Mouse (Mus musculus): ENCODE results near the gene Gm45337. TPM values are rescaled to one million over a fixed set of nuclear protein-coding genes. Genes with fewer than 3 reads are reported as not detected.

Gm45337 gene
- total RNA-seq (2023; ENCODE audit: inconsistent age), result not detected in 4 replicates

GRCm38 (mm10) chr7:142144507-142144906 is at the start of gene Gm45337:
Gm45337 (minus strand) TSS chr7:142144607.

GRCm38 (mm10) chr7:142190289-142190688 is 45.9 kb upstream of the Gm45337 start, which contains the start of gene Gm10153:
Gm10153 (minus strand) TSS chr7:142190389.

GRCm38 (mm10) chr7:142175905-142176304 is 31.5 kb upstream of the Gm45337 start, which contains the start of gene Krtap5-2:
Krtap5-2 (minus strand) TSS chr7:142176005.

GRCm38 (mm10) chr7:142165639-142166038 is 21.2 kb upstream of the Gm45337 start, which contains the start of gene Gm4553:
Gm4553 (minus strand) TSS chr7:142165739.

GRCm38 (mm10) chr7:142157013-142157412 is 12.6 kb upstream of the Gm45337 start, which contains the start of gene Gm29735:
Gm29735 (minus strand) TSS chr7:142157113.

GRCm38 (mm10) chr7:142135934-142136333 is 8.5 kb downstream of the Gm45337 start, which contains the start of gene Gm39115:
Gm39115 (minus strand) TSS chr7:142136034.

GRCm38 (mm10) chr7:142120629-142121028 is 23.8 kb downstream of the Gm45337 start, which contains the start of gene Gm45618:
Gm45618 (minus strand) TSS chr7:142120729.

GRCm38 (mm10) chr7:142095183-142095931 is 49.0 kb downstream of the Gm45337 start, which contains the start of gene Dusp8:
Dusp8 (minus strand) TSS chr7:142095843.

Other genes starting within 250 kb of the Gm45337 start
- 58.9 to 69.2 TPM (median 68.6 TPM) in 4 replicates for gene Tollip, start 226.1 kb downstream of the Gm45337 start, total RNA-seq (2023; ENCODE audit: inconsistent age)
- not detected in 4 replicates for gene Brsk2, start 194.9 kb downstream of the Gm45337 start, total RNA-seq (2023; ENCODE audit: inconsistent age)
- gene Mob2, start 83.5 kb downstream of the Gm45337 start, total RNA-seq (2023; ENCODE audit: inconsistent age), result 34.0 to 35.6 TPM (median 34.9 TPM) in 4 replicates
- 2.3 to 4.8 TPM (median 3.5 TPM) in 4 replicates for gene Dusp8, start 48.8 kb downstream of the Gm45337 start, total RNA-seq (2023; ENCODE audit: inconsistent age)
- gene Gm45618, start 23.9 kb downstream of the Gm45337 start, total RNA-seq (2023; ENCODE audit: inconsistent age), result not detected in 4 replicates
- not detected in 4 replicates for gene Gm39115, start 8.6 kb downstream of the Gm45337 start, total RNA-seq (2023; ENCODE audit: inconsistent age)
- not detected in 4 replicates for gene Gm29735, start 12.5 kb upstream of the Gm45337 start, total RNA-seq (2023; ENCODE audit: inconsistent age)
- gene Gm4553, start 21.1 kb upstream of the Gm45337 start, total RNA-seq (2023; ENCODE audit: inconsistent age), result not detected in 4 replicates
- gene Krtap5-2, start 31.4 kb upstream of the Gm45337 start, total RNA-seq (2023; ENCODE audit: inconsistent age), result not detected in 4 replicates
- gene Gm10153, start 45.8 kb upstream of the Gm45337 start, total RNA-seq (2023; ENCODE audit: inconsistent age), result not detected in 4 replicates
- not detected in 4 replicates for gene Krtap5-3, start 56.8 kb upstream of the Gm45337 start, total RNA-seq (2023; ENCODE audit: inconsistent age)
- not detected in 4 replicates for gene Gm7579, start 67.3 kb upstream of the Gm45337 start, total RNA-seq (2023; ENCODE audit: inconsistent age)
- not detected in 4 replicates for gene Krtap5-5, start 85.4 kb upstream of the Gm45337 start, total RNA-seq (2023; ENCODE audit: inconsistent age)
- gene Gm40460, start 96.5 kb upstream of the Gm45337 start, total RNA-seq (2023; ENCODE audit: inconsistent age), result not detected in 4 replicates
- gene Gm2431, start 113.7 kb upstream of the Gm45337 start, total RNA-seq (2023; ENCODE audit: inconsistent age), result not detected in 4 replicates
- gene Gm4559, start 129.8 kb upstream of the Gm45337 start, total RNA-seq (2023; ENCODE audit: inconsistent age), result not detected in 4 replicates
- not detected in 4 replicates for gene Krtap5-1, start 152.5 kb upstream of the Gm45337 start, total RNA-seq (2023; ENCODE audit: inconsistent age)
- gene Krtap5-4, start 158.9 kb upstream of the Gm45337 start, total RNA-seq (2023; ENCODE audit: inconsistent age), result not detected in 4 replicates
- not detected in 4 replicates for gene Ifitm10, start 229.1 kb upstream of the Gm45337 start, total RNA-seq (2023; ENCODE audit: inconsistent age)
- 1.1 TPM in 1 of 4 replicates, not detected in the others for gene Gm49369, start 238.1 kb upstream of the Gm45337 start, total RNA-seq (2023; ENCODE audit: inconsistent age)
- gene Ctsd, start 243.4 kb upstream of the Gm45337 start, total RNA-seq (2023; ENCODE audit: inconsistent age), result 73.4 to 77.8 TPM (median 75.5 TPM) in 4 replicates

Measured in B cell, adult (primary cell).